Comparison of ENCODE assay signal across 10 mouse cellular contexts in genomic region chr2:117304941-117305340, GRCm38 (mm10). TPM values are rescaled to one million over a fixed set of nuclear protein-coding genes. Genes with fewer than 3 reads are reported as not detected.
"Had no signal": no experiment of that assay in that cellular context is flagged by ENCODE, and none has a peak within 500 bp of the region (broad histone marks: within the 10 kb centered on the region; RNA-seq: fewer than 3 reads in every experiment).

No protein-coding gene starts in this region.

- DNase-seq: lung, adult 2 months; lung, postnatal 14 days; lung, postnatal 36 days; right cerebral cortex, postnatal 25 days; right cerebral cortex, postnatal 4 days; spleen, adult 18-20 months; thymus, adult 18-20 months; thymus, postnatal 14 days; thymus, postnatal 36 days had no signal

RNA-seq across cellular contexts. Expression of gene Rasgrp1, which starts 37.9 kb away (rescaled TPM):
- total RNA-seq: megakaryocyte progenitor cell, adult 5-6 weeks had no signal
